Mouse (Mus musculus) kidney, adult 2 months (tissue): ENCODE data around the gene Sel1l. TPM values are rescaled to one million over a fixed set of nuclear protein-coding genes. Genes with fewer than 3 reads are reported as not detected.

Source experiments
- DNase-seq: peaks from one replicate; pipeline ENCODE4 v3.0.0; 2021
- H3K27ac ChIP-seq: fragments of 200-500 bp; 2 replicates; pipeline ENCODE4 v1.5.1; 2012; ENCODE audit warnings: low read depth, low read length, control low read depth, inconsistent platforms; ENCODE audit not compliant: insufficient read depth
- H3K27me3 ChIP-seq: fragments of 200-500 bp; replicated peaks from 2 replicates; pipeline ENCODE4 v1.6.1; 2012; ENCODE audit warnings: mild to moderate bottlenecking, moderate library complexity, low read length, inconsistent platforms; ENCODE audit not compliant: control insufficient read depth, insufficient read depth
- H3K36me3 ChIP-seq: fragments of 200-500 bp; 2 replicates; pipeline ENCODE4 v1.6.1; 2012; ENCODE audit warnings: mild to moderate bottlenecking, moderate library complexity, low read length, inconsistent platforms; ENCODE audit not compliant: control insufficient read depth, insufficient read depth
- H3K4me1 ChIP-seq: fragments of 200-500 bp; 2 replicates; pipeline ENCODE4 v1.6.1; 2011; ENCODE audit warnings: low read length; ENCODE audit not compliant: control insufficient read depth, insufficient read depth
- H3K4me3 ChIP-seq: fragments of 200-500 bp; 2 replicates; pipeline ENCODE4 v1.5.1; 2011; ENCODE audit warnings: mild to moderate bottlenecking, low read depth, low read length, control low read depth; ENCODE audit not compliant: insufficient read depth
- CTCF ChIP-seq: fragments of 200-500 bp; conservative IDR thresholded peaks from 2 replicates; pipeline ENCODE4 v1.5.1; 2011; ENCODE audit warnings: low read depth, mild to moderate bottlenecking, control low read depth, low read length, moderate library complexity, mixed read lengths; ENCODE audit not compliant: insufficient read depth, insufficient read length
- POLR2A ChIP-seq: fragments of 200-500 bp; IDR thresholded peaks from one replicate; pipeline ENCODE4 v1.6.1; 2011; ENCODE audit warnings: low read depth, low read length, control low read depth
- WGBS: fragments of 180-500 bp; shearing (Covaris S2); methylation state at CpG from one replicate; pipeline ENCODE4 v1.1.7; 2018; 5-methylcytosine and 5-hydroxymethylcytosine counted together
- polyA plus RNA-seq: library from polyadenylated mRNA; depleted of rRNA; stranded (reverse); fragments of >200 nt; gene quantifications from 2 replicates; pipeline ENCODE4 v1.2.3, GENCODE M21; 2012

Gene Sel1l
- polyA plus RNA-seq, 1 experiment = 26.9 TPM

- TF ChIP-seq CTCF (no peak), POLR2A (peak; percentile 19)
- Histone ChIP-seq H3K4me1 (peaks cover 16% of the 10 kb centered on the region), H3K36me3 (no peaks in the 10 kb centered on the region), H3K4me3 (peak overlapping the region; percentile 97), H3K27me3 (no peaks in the 10 kb centered on the region), H3K27ac (peak overlapping the region; percentile 90)
- DNase-seq = peak; percentile 94
- 1% methylated on average over 35 of the region's 35 CpGs for WGBS
Measured at GRCm38 (mm10) chr12:91779004-91779365, 70.0 kb downstream of the Sel1l start.

GRCm38 (mm10) chr12:91778211-91779003 lies 70.5 kb downstream of the Sel1l start:
- peak overlapping the region; percentile 97 for H3K4me3 ChIP-seq
- H3K27me3 ChIP-seq = no peaks in the 10 kb centered on the region
- peaks cover 16% of the 10 kb centered on the region for H3K4me1 ChIP-seq
- WGBS = 1% methylated on average over 50 of the region's 51 CpGs
- TF ChIP-seq CTCF = no peak
- TF ChIP-seq POLR2A = no peak
- peak overlapping the region; percentile 90 for H3K27ac ChIP-seq
- no peaks in the 10 kb centered on the region for H3K36me3 ChIP-seq
- peak; percentile 87 for DNase-seq

- 57% methylated on average over 5 of the region's 5 CpGs for WGBS
Measured at GRCm38 (mm10) chr12:91776342-91776741, 72.6 kb downstream of the Sel1l start.

GRCm38 (mm10) chr12:91774811-91775284 lies 74.1 kb downstream of the Sel1l start:
- peaks cover 16% of the 10 kb centered on the region for H3K4me1 ChIP-seq
- TF ChIP-seq POLR2A (no peak), CTCF (no peak)
- no peaks in the 10 kb centered on the region for H3K36me3 ChIP-seq
- H3K4me3 ChIP-seq = no peak overlapping the region
- WGBS = 50% methylated on average over 8 of the region's 8 CpGs
- DNase-seq = peak; percentile 27
- H3K27ac ChIP-seq = no peak overlapping the region
- no peaks in the 10 kb centered on the region for H3K27me3 ChIP-seq

More at GRCm38 (mm10) chr12:91776342-91776741, 72.6 kb downstream of the Sel1l start:
- Histone ChIP-seq H3K27ac (no peak overlapping the region), H3K4me1 (peaks cover 16% of the 10 kb centered on the region), H3K4me3 (no peak overlapping the region), H3K36me3 (no peaks in the 10 kb centered on the region), H3K27me3 (no peaks in the 10 kb centered on the region)
- DNase-seq = no peak
- TF ChIP-seq CTCF (no peak), POLR2A (no peak)

- 50% methylated on average over 2 of the region's 2 CpGs for WGBS
- Histone ChIP-seq H3K36me3 (no peaks in the 10 kb centered on the region), H3K4me1 (peaks cover 11% of the 10 kb centered on the region), H3K27ac (no peak overlapping the region), H3K27me3 (no peaks in the 10 kb centered on the region), H3K4me3 (no peak overlapping the region)
- no peak for DNase-seq
- no peak for TF ChIP-seq CTCF
- TF ChIP-seq POLR2A = no peak
Measured at GRCm38 (mm10) chr12:91768871-91769270, 80.1 kb downstream of the Sel1l start.

- DNase-seq = no peak
- no peak overlapping the region for H3K27ac ChIP-seq
- TF ChIP-seq CTCF (no peak), POLR2A (no peak)
- 80% methylated on average over 6 of the region's 6 CpGs for whole genome bisulfite sequencing
- no peak overlapping the region for H3K4me3 ChIP-seq
- peaks cover 11% of the 10 kb centered on the region for H3K4me1 ChIP-seq
- no peaks in the 10 kb centered on the region for H3K27me3 ChIP-seq
- no peaks in the 10 kb centered on the region for H3K36me3 ChIP-seq
Measured at GRCm38 (mm10) chr12:91768176-91768575, 80.8 kb downstream of the Sel1l start.

GRCm38 (mm10) chr12:91766338-91767107 lies 82.4 kb downstream of the Sel1l start:
- WGBS = 44% methylated on average over 14 of the region's 14 CpGs
- peak overlapping the region; percentile 43; the same call in 1 of the 2 replicates for H3K27ac ChIP-seq
- no peaks in the 10 kb centered on the region for H3K36me3 ChIP-seq
- peaks cover 11% of the 10 kb centered on the region for H3K4me1 ChIP-seq
- peak; percentile 60 for DNase-seq
- TF ChIP-seq POLR2A (no peak), CTCF (no peak)
- peak overlapping the region; percentile 13 for H3K4me3 ChIP-seq
- H3K27me3 ChIP-seq = no peaks in the 10 kb centered on the region
